In genomic region chr6:49007981-49008380, GRCm38 (mm10) we compare ENCODE assay signal across 7 mouse cellular contexts. TPM values are rescaled to one million over a fixed set of nuclear protein-coding genes. Genes with fewer than 3 reads are reported as not detected.
A peak's percentile ranks its signal among the peaks of the same experiment; 100 is the strongest.
DNase-seq lines count a peak whose midpoint lies in the region; ATAC-seq and TF ChIP-seq lines count a peak whose summit lies in the region.

No protein-coding gene starts in this region.

- peak; percentile 52 to 85 for DNase-seq in adrenal gland, adult (ENCODE audit: inconsistent age in 2 of 2, low spot score in 1 of 2)
- peak; percentile 55 to 64 for DNase-seq in cerebellum, postnatal 36 days
- peak; percentile 67 for DNase-seq in gastrocnemius, adult 2 months
- peak; percentile 87 for DNase-seq in intestine, embryonic 14.5 days (ENCODE audit: low spot score)
- peak; percentile 39 to 58 for DNase-seq in left cerebral cortex, postnatal 36 days (ENCODE audit: low spot score in 2 of 2)
- peak; percentile 74 for DNase-seq in midbrain, embryonic 10.5 days (ENCODE audit: low spot score)
- peak; percentile 69 for DNase-seq in right cerebral cortex, postnatal 4 days

- peak overlapping the region; percentile 63 for H3K4me3 ChIP-seq in gastrocnemius, adult 2 months
- H3K4me3 ChIP-seq in intestine, embryonic 14.5 days (ENCODE audit: low read depth, low read length) = peak overlapping the region; percentile 33
- peak overlapping the region; percentile 41; the same call in 1 of the 2 replicates for H3K4me3 ChIP-seq in midbrain, embryonic 10.5 days

- WGBS in intestine, embryonic 14.5 days = 1% methylated on average over 9 of the region's 9 CpGs
- WGBS in midbrain, embryonic 10.5 days = 2% methylated on average over 9 of the region's 9 CpGs

- intact Hi-C loops in gastrocnemius, adult 2 months (cut with DNase I) = no loop called here
- intact Hi-C loops in left cerebral cortex, postnatal 36 days (cut with DNase I) = no loop called here

- no peak overlapping the region for H3K9ac ChIP-seq in intestine, embryonic 14.5 days (ENCODE audit: low read length)

- H3K9me3 ChIP-seq in intestine, embryonic 14.5 days (ENCODE audit: control insufficient read depth, low read length) = no peaks in the 10 kb centered on the region
- H3K9me3 ChIP-seq in midbrain, embryonic 10.5 days (replicated peaks) = 0 out of 2 replicates have a peak, but pooled peaks cover 5% of the 10 kb centered on the region

- peaks cover 6% of the 10 kb centered on the region; the same call in 1 of the 2 replicates for H3K4me1 ChIP-seq in intestine, embryonic 14.5 days (replicated peaks; ENCODE audit: control insufficient read depth, insufficient read depth, low read length)
- peaks cover 9% of the 10 kb centered on the region for H3K4me1 ChIP-seq in midbrain, embryonic 10.5 days

- TF ChIP-seq CTCF in gastrocnemius, adult 2 months (IDR thresholded peaks at IDR 0.05) = peak; percentile 79

- ATAC-seq in intestine, embryonic 14.5 days (replicated peaks; ENCODE audit: low FRiP score, low TSS enrichment, low read depth) = no peak

- peak overlapping the region; percentile 56 for H3K4me2 ChIP-seq in intestine, embryonic 14.5 days (ENCODE audit: low read length)

- H3K27me3 ChIP-seq in intestine, embryonic 14.5 days (replicated peaks; ENCODE audit: control insufficient read depth, insufficient read depth, low read length) = no peaks in the 10 kb centered on the region
- no peaks in the 10 kb centered on the region for H3K27me3 ChIP-seq in midbrain, embryonic 10.5 days (ENCODE audit: low read depth, poor library complexity, severe bottlenecking)

- H3K27ac ChIP-seq in gastrocnemius, adult 2 months = no peak overlapping the region
- H3K27ac ChIP-seq in intestine, embryonic 14.5 days (ENCODE audit: low read depth) = no peak overlapping the region
- H3K27ac ChIP-seq in midbrain, embryonic 10.5 days (replicated peaks) = no peak overlapping the region

- H3K36me3 ChIP-seq in intestine, embryonic 14.5 days (ENCODE audit: control insufficient read depth, insufficient read depth, low read length) = no peaks in the 10 kb centered on the region
- no peaks in the 10 kb centered on the region for H3K36me3 ChIP-seq in midbrain, embryonic 10.5 days

RNA-seq across cellular contexts. Expression of gene Svs1, which starts 21.3 kb away (rescaled TPM):
- not detected for total RNA-seq in gastrocnemius, adult 2 months (2021)
- polyA plus RNA-seq in intestine, embryonic 14.5 days (2014; fragmentation: Nextera tagmentation; extraction: Ambion mirVana) = not detected in 2 replicates
- total RNA-seq in left cerebral cortex, postnatal 36 days (2021) = not detected
- polyA plus RNA-seq in midbrain, embryonic 10.5 days (2016; fragmentation: Nextera tagmentation; extraction: Ambion mirVana) = not detected in 2 replicates

RNA-seq across cellular contexts. Expression of gene Gpnmb, which starts 28.4 kb away (rescaled TPM):
- 1 to 10 TPM in 1 of 2 experiments, under 1 TPM in 1; 0.71 to 4.0 TPM for total RNA-seq in gastrocnemius, adult 2 months (2021)
- 0.34 and 0.47 TPM in 2 replicates for polyA plus RNA-seq in intestine, embryonic 14.5 days (2014; fragmentation: Nextera tagmentation; extraction: Ambion mirVana)
- 1 to 10 TPM; 1.1 to 1.8 TPM for total RNA-seq in left cerebral cortex, postnatal 36 days (2021)
- 0.79 and 0.96 TPM in 2 replicates for polyA plus RNA-seq in midbrain, embryonic 10.5 days (2016; fragmentation: Nextera tagmentation; extraction: Ambion mirVana)

RNA-seq across cellular contexts. Expression of gene Doxl2, which starts 33.2 kb away (rescaled TPM):
- not detected for total RNA-seq in gastrocnemius, adult 2 months (2021)
- not detected in 2 replicates for polyA plus RNA-seq in intestine, embryonic 14.5 days (2014; fragmentation: Nextera tagmentation; extraction: Ambion mirVana)
- total RNA-seq in left cerebral cortex, postnatal 36 days (2021) = not detected
- not detected in 2 replicates for polyA plus RNA-seq in midbrain, embryonic 10.5 days (2016; fragmentation: Nextera tagmentation; extraction: Ambion mirVana)
